Mouse (Mus musculus): ENCODE data around the gene Ccdc190.

- TF ChIP-seq POLR2A (IDR thresholded peaks at IDR 0.05; ENCODE audit: control insufficient read depth in 1 of 2, insufficient read depth in 1 of 2, low read depth in 1 of 2, low read length in 2 of 2, poor library complexity in 1 of 2) (no peak), CTCF (IDR thresholded peaks at IDR 0.05 in 2 of 3, conservative IDR thresholded peaks at IDR 0.05 in 1 of 3; ENCODE audit: control insufficient read depth in 1 of 3, insufficient read depth in 1 of 3, low read depth in 2 of 3, low read length in 3 of 3, poor library complexity in 1 of 3, severe bottlenecking in 1 of 3) (no peak), EP300 (IDR thresholded peaks at IDR 0.05; ENCODE audit: low read depth in 1 of 2, low read length in 2 of 2) (no peak), HCFC1 (IDR thresholded peaks at IDR 0.05; ENCODE audit: low read depth, low read length) (no peak), MAX (IDR thresholded peaks at IDR 0.05; ENCODE audit: low read length) (no peak), ZNF384 (IDR thresholded peaks at IDR 0.05; ENCODE audit: low read depth, low read length) (no peak), ZMIZ1 (IDR thresholded peaks at IDR 0.05; ENCODE audit: low read depth, low read length) (no peak), GABPA (IDR thresholded peaks at IDR 0.05; ENCODE audit: low read depth, low read length) (no peak), GATA1 (IDR thresholded peaks at IDR 0.05; ENCODE audit: low read depth, low read length) (no peak), SMC3 (IDR thresholded peaks at IDR 0.05; ENCODE audit: low read depth, low read length) (no peak), TCF12 (IDR thresholded peaks at IDR 0.05; ENCODE audit: low read depth, low read length) (no peak), SIN3A (IDR thresholded peaks at IDR 0.05; ENCODE audit: low read length) (no peak), USF1 (IDR thresholded peaks at IDR 0.05; ENCODE audit: low read depth, low read length) (no peak)
These were observed 20.4 kb downstream of the Ccdc190 start for GRCm38 (mm10) chr1:169948866-169949265.

All from MEL (cell line).